Mouse (Mus musculus): ENCODE data around the gene Gm21858. TPM values are rescaled to one million over a fixed set of nuclear protein-coding genes. Genes with fewer than 3 reads are reported as not detected.

The Gm21858 gene
- polyA plus RNA-seq (2017; shearing (Covaris generic)), result not detected

DNA sequence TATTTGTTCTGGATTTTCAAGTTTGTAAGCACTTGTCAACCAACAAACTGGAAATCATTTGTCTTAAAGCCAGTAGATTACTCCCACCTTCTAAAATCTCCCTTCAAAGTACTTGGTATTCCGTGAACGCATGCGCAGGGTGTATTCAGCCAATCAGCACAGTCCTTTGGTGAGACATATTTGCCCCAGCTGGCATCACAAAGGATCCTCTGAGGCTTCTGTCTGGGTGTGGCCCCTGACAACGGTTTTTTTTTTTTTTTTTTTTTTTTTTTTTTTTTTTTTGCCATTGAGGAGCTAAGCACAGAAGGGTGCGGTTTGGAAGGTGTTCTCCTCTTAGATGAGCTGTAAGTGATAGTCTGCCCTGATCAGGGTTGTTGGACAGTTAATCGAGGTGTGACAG, at the start of gene Gm21858:
TSS of gene Gm21858 (plus strand) at position 301 of the 400 bp plus-strand sequence.

All from inflammation-experienced regulatory T-cells, adult 16 weeks (primary cell).